Mouse (Mus musculus) CH12.LX (cell line): ENCODE data around the gene Birc2. TPM values are rescaled to one million over a fixed set of nuclear protein-coding genes. Genes with fewer than 3 reads are reported as not detected.

ENCODE experiments used
- DNase-seq: peaks from one replicate; pipeline ENCODE4 v3.0.0-alpha.2; 2013; ENCODE audit errors: extremely low read depth
- H3K27ac ChIP-seq: 2 replicates; pipeline ENCODE4 v1.5.1; 2012; ENCODE audit warnings: low read depth, mild to moderate bottlenecking, control low read depth, moderate library complexity; ENCODE audit not compliant: insufficient read depth
- H3K27me3 ChIP-seq: replicated peaks from 2 replicates; pipeline ENCODE3; 2012; ENCODE audit warnings: inconsistent platforms
- H3K36me3 ChIP-seq, 2 experiments: replicated peaks in 1 of 2; 2 replicates each; pipeline versions ENCODE3 to v1.6.1; 2012; ENCODE audit warnings: inconsistent platforms in 1 of 2, low read length in 1 of 2, mild to moderate bottlenecking in 1 of 2, mixed read lengths in 1 of 2, moderate library complexity in 1 of 2; ENCODE audit not compliant: control insufficient read depth in 1 of 2, insufficient read depth in 1 of 2
- H3K4me1 ChIP-seq, 2 experiments: 2 replicates each; pipeline ENCODE4 v1.6.1; 2012; ENCODE audit warnings: inconsistent platforms in 1 of 2, moderate library complexity in 1 of 2; ENCODE audit not compliant: insufficient read depth in 2 of 2, control insufficient read depth in 1 of 2
- H3K4me2 ChIP-seq: 2 replicates; pipeline ENCODE4 v1.6.1; 2012; ENCODE audit warnings: low read depth, mild to moderate bottlenecking, control low read depth; ENCODE audit not compliant: poor library complexity, insufficient read depth, severe bottlenecking
- H3K4me3 ChIP-seq, 3 experiments: fragments of 150-350 bp in 1 of 3; sonication (generic) in 1 of 3; replicated peaks in 1 of 3; 2 replicates each; pipeline versions ENCODE3 to v1.5.1; 2011 to 2012; ENCODE audit warnings: low read depth in 2 of 3, low read length in 2 of 3, mild to moderate bottlenecking in 2 of 3, moderate library complexity in 2 of 3, control low read depth in 1 of 3, improper control_type of control experiment in 1 of 3, inconsistent platforms in 1 of 3, mixed read lengths in 1 of 3; ENCODE audit not compliant: poor library complexity in 1 of 3
- H3K79me2 ChIP-seq: replicated peaks from 2 replicates; pipeline ENCODE4 v1.6.1; 2012; ENCODE audit warnings: mild to moderate bottlenecking, moderate library complexity; ENCODE audit not compliant: control insufficient read depth, poor library complexity, insufficient read depth, severe bottlenecking; ENCODE audit errors: extremely low read depth
- H3K9ac ChIP-seq: 2 replicates; pipeline ENCODE4 v1.6.1; 2012; ENCODE audit warnings: low read depth, mild to moderate bottlenecking, control low read depth, moderate library complexity; ENCODE audit not compliant: insufficient read depth
- H3K9me3 ChIP-seq: replicated peaks from 2 replicates; pipeline ENCODE3; 2012; ENCODE audit warnings: low read length, inconsistent platforms, mixed read lengths
- BHLHE40 ChIP-seq: IDR thresholded peaks from 2 replicates; pipeline ENCODE4 v1.6.1; 2011; ENCODE audit warnings: mild to moderate bottlenecking, low read depth, low read length, improper control_type of control experiment
- CHD1 ChIP-seq: IDR thresholded peaks from 2 replicates; pipeline ENCODE4 v1.6.1; 2012; ENCODE audit warnings: low read depth, low read length, improper control_type of control experiment, inconsistent platforms
- CHD2 ChIP-seq: IDR thresholded peaks from 2 replicates; pipeline ENCODE4 v1.6.1; 2011; ENCODE audit warnings: low read length, improper control_type of control experiment
- CTCF ChIP-seq, 2 experiments: IDR thresholded peaks in 1 of 2; conservative IDR thresholded peaks in 1 of 2; 2 replicates each; pipeline ENCODE4 v1.5.1; 2011 to 2012; ENCODE audit warnings: low read depth in 2 of 2, low read length in 2 of 2, improper control_type of control experiment in 1 of 2, inconsistent platforms in 1 of 2, mild to moderate bottlenecking in 1 of 2, moderate library complexity in 1 of 2
- E2F4 ChIP-seq: IDR thresholded peaks from 2 replicates; pipeline ENCODE4 v1.6.1; 2011; ENCODE audit warnings: low read depth, low read length, improper control_type of control experiment; ENCODE audit not compliant: insufficient replicate concordance
- ELF1 ChIP-seq: IDR thresholded peaks from 2 replicates; pipeline ENCODE4 v1.6.1; 2014; ENCODE audit warnings: low read depth, mild to moderate bottlenecking, inconsistent platforms, low read length, improper control_type of control experiment
- EP300 ChIP-seq: IDR thresholded peaks from 2 replicates; pipeline ENCODE4 v1.6.1; 2011; ENCODE audit warnings: low read length, improper control_type of control experiment
- ETS1 ChIP-seq: conservative IDR thresholded peaks from 2 replicates; pipeline ENCODE4 v1.6.1; 2012; ENCODE audit warnings: low read depth, mild to moderate bottlenecking, inconsistent platforms, low read length, improper control_type of control experiment, moderate library complexity
- GABPA ChIP-seq: IDR thresholded peaks from 2 replicates; pipeline ENCODE4 v1.6.1; 2012; ENCODE audit warnings: low read depth, low read length, improper control_type of control experiment, inconsistent platforms; ENCODE audit not compliant: insufficient replicate concordance
- IRF4 ChIP-seq: IDR thresholded peaks from 2 replicates; pipeline ENCODE4 v1.6.1; 2014; ENCODE audit warnings: low read depth, mild to moderate bottlenecking, inconsistent platforms, low read length, improper control_type of control experiment
- JUN ChIP-seq: IDR thresholded peaks from 2 replicates; pipeline ENCODE4 v1.6.1; 2011; ENCODE audit warnings: low read depth, mild to moderate bottlenecking, low read length, improper control_type of control experiment, moderate library complexity; ENCODE audit not compliant: insufficient read depth
- JUND ChIP-seq: conservative IDR thresholded peaks from 2 replicates; pipeline ENCODE4 v1.6.1; 2011; ENCODE audit warnings: low read depth, low read length, improper control_type of control experiment
- KAT2A ChIP-seq: IDR thresholded peaks from 2 replicates; pipeline ENCODE4 v1.6.1; 2012; ENCODE audit warnings: low read length, improper control_type of control experiment, inconsistent platforms; ENCODE audit not compliant: insufficient replicate concordance
- MAFK ChIP-seq: IDR thresholded peaks from 2 replicates; pipeline ENCODE4 v1.6.1; 2011; ENCODE audit warnings: low read length, improper control_type of control experiment; ENCODE audit not compliant: insufficient replicate concordance
- MEF2A ChIP-seq: IDR thresholded peaks from 2 replicates; pipeline ENCODE4 v1.6.1; 2014; ENCODE audit warnings: low read depth, mild to moderate bottlenecking, inconsistent platforms, low read length, improper control_type of control experiment, borderline replicate concordance
- MXI1 ChIP-seq: IDR thresholded peaks from 2 replicates; pipeline ENCODE4 v1.6.1; 2011; ENCODE audit warnings: mild to moderate bottlenecking, low read depth, low read length, improper control_type of control experiment
- MYC ChIP-seq: IDR thresholded peaks from 2 replicates; pipeline ENCODE4 v1.6.1; 2011; ENCODE audit warnings: low read depth, mild to moderate bottlenecking, improper control_type of control experiment, low read length
- NELFE ChIP-seq: IDR thresholded peaks from 2 replicates; pipeline ENCODE4 v1.6.1; 2011; ENCODE audit warnings: low read depth, low read length, improper control_type of control experiment
- SIN3A ChIP-seq: IDR thresholded peaks from 2 replicates; pipeline ENCODE4 v1.6.1; 2012; ENCODE audit warnings: low read length, improper control_type of control experiment, inconsistent platforms
- SMC3 ChIP-seq: IDR thresholded peaks from 2 replicates; pipeline ENCODE4 v1.6.1; 2011; ENCODE audit warnings: low read depth, low read length, improper control_type of control experiment
- UBTF ChIP-seq: IDR thresholded peaks from 2 replicates; pipeline ENCODE4 v1.6.1; 2012; ENCODE audit warnings: low read depth, mild to moderate bottlenecking, inconsistent platforms, low read length, improper control_type of control experiment, moderate library complexity
- USF1 ChIP-seq: IDR thresholded peaks from 2 replicates; pipeline ENCODE4 v1.6.1; 2014; ENCODE audit warnings: low read depth, mild to moderate bottlenecking, inconsistent platforms, low read length, improper control_type of control experiment
- USF2 ChIP-seq: conservative IDR thresholded peaks from 2 replicates; pipeline ENCODE4 v1.6.1; 2011; ENCODE audit warnings: low read depth, low read length, improper control_type of control experiment
- ZC3H11A ChIP-seq: IDR thresholded peaks from 2 replicates; pipeline ENCODE4 v1.6.1; 2012; ENCODE audit warnings: low read depth, mild to moderate bottlenecking, inconsistent platforms, low read length, improper control_type of control experiment
- ZNF384 ChIP-seq: IDR thresholded peaks from 2 replicates; pipeline ENCODE4 v1.6.1; 2012; ENCODE audit warnings: low read depth, low read length, improper control_type of control experiment, inconsistent platforms
- dilution Hi-C: fragments of 300-500 bp; cut with MboI; formaldehyde crosslinking; loops from 2 replicates; pipeline ENCODE4 v1.14.3; 2020; ENCODE audit warnings: low sequenced_read_pairs; ENCODE audit not compliant: extremely low pct_unique_long_range_greater_than_20kb, extremely low pct_ligation_motif_present
- in situ Hi-C: fragments of 300-500 bp; cut with MboI; formaldehyde crosslinking; loops from 3 replicates; pipeline ENCODE4 v1.14.3; 2019; ENCODE audit warnings: low sequenced_read_pairs, low pct_ligation_motif_present, low pct_unique_long_range_greater_than_20kb, mixed read lengths
- polyA plus RNA-seq: library from polyadenylated mRNA; unstranded; fragments of >175 nt; gene quantifications from 2 replicates; pipeline ENCODE4 v1.2.1, GENCODE M21; 2012; ENCODE audit warnings: low read depth; ENCODE audit not compliant: insufficient read length
- total RNA-seq, 2 experiments: library from RNA; depleted of rRNA; stranded (reverse); fragments of 300-350 nt in 1 of 2; fragments of >200 nt in 1 of 2; gene quantifications; 2 replicates each; pipeline ENCODE4 v1.2.3; 2012 to 2014

The Birc2 gene
- total and polyA plus RNA-seq, 3 experiments = 43.4 to 134 (median 94.7) TPM

- in situ Hi-C loops (no loop called here), dilution Hi-C loops (no loop called here)
- no peaks in the 10 kb centered on the region for H3K27me3 ChIP-seq
- H3K9me3 ChIP-seq = no peaks in the 10 kb centered on the region
- H3K79me2 ChIP-seq = peaks cover 16% of the 10 kb centered on the region; the same call in 1 of the 2 replicates
- no peak overlapping the region for H3K4me2 ChIP-seq
- peaks cover 6 to 50% of the 10 kb centered on the region in 2 experiments; a peak in 3 of 4 replicates for H3K4me1 ChIP-seq
- H3K27ac ChIP-seq = no peak overlapping the region
- H3K36me3 ChIP-seq = peaks cover 77 to 96% of the 10 kb centered on the region in 2 experiments
- TF ChIP-seq E2F4 (no peak), USF2 (no peak), CHD2 (no peak), USF1 (no peak), UBTF (no peak), ETS1 (no peak), MAFK (no peak), SIN3A (no peak), SMC3 (no peak), CHD1 (no peak)
- DNase-seq = no peak
- no peak overlapping the region for H3K4me3 ChIP-seq
- no peak overlapping the region for H3K9ac ChIP-seq
Measured at GRCm38 (mm10) chr9:7777652-7778051, 59.2 kb downstream of the Birc2 start.

- peaks cover 79 to 96% of the 10 kb centered on the region in 2 experiments for H3K36me3 ChIP-seq
- TF ChIP-seq IRF4 (no peak), JUND (no peak), CTCF (conservative IDR thresholded peaks at IDR 0.05 in 1 of 2, IDR thresholded peaks at IDR 0.05 in 1 of 2; ENCODE audit: low read depth in 2 of 2, low read length in 2 of 2) (no peak), ZNF384 (no peak), MYC (no peak), JUN (no peak), ELF1 (no peak), BHLHE40 (no peak), MEF2A (no peak), SMC3 (no peak), SIN3A (no peak), KAT2A (no peak), NELFE (no peak), GABPA (no peak), ZC3H11A (no peak), EP300 (no peak), MXI1 (no peak), CHD1 (no peak), MAFK (no peak)
- no peak overlapping the region for H3K9ac ChIP-seq
- no peaks in the 10 kb centered on the region for H3K27me3 ChIP-seq
- dilution Hi-C loops (no loop called here), in situ Hi-C loops (no loop called here)
- H3K9me3 ChIP-seq = no peaks in the 10 kb centered on the region
- no peak overlapping the region for H3K4me2 ChIP-seq
- peaks cover 18% of the 10 kb centered on the region for H3K79me2 ChIP-seq
- DNase-seq = no peak
- no peak overlapping the region for H3K27ac ChIP-seq
- peaks cover 6 to 57% of the 10 kb centered on the region in 2 experiments; a peak in 3 of 4 replicates for H3K4me1 ChIP-seq
- H3K4me3 ChIP-seq = no peak overlapping the region
Measured at GRCm38 (mm10) chr9:7776940-7777339, 59.9 kb downstream of the Birc2 start.
